Mouse (Mus musculus) cerebellum, adult 2 months (tissue): Measurements from ENCODE around the gene Pik3r1. TPM values are rescaled to one million over a fixed set of nuclear protein-coding genes. Genes with fewer than 3 reads are reported as not detected.

Experiments
- DNase-seq, 2 experiments: peaks; one replicate each; pipeline ENCODE4 v3.0.0; 2021
- H3K27ac ChIP-seq: fragments of 200-500 bp; 2 replicates; pipeline ENCODE4 v1.5.1; 2012; ENCODE audit warnings: low read length, control low read depth, inconsistent platforms; ENCODE audit not compliant: insufficient read depth
- H3K27me3 ChIP-seq: fragments of 200-500 bp; 2 replicates; pipeline ENCODE4 v1.6.1; 2012; ENCODE audit warnings: inconsistent platforms, mild to moderate bottlenecking, low read length, moderate library complexity; ENCODE audit not compliant: control insufficient read depth, insufficient read depth
- H3K4me1 ChIP-seq: fragments of 200-500 bp; 2 replicates; pipeline ENCODE4 v1.6.1; 2011; ENCODE audit warnings: low read length; ENCODE audit not compliant: control insufficient read depth, insufficient read depth
- H3K4me3 ChIP-seq: fragments of 200-500 bp; replicated peaks from 2 replicates; pipeline ENCODE3; 2011; ENCODE audit warnings: mild to moderate bottlenecking, low read depth, low read length, control low read depth; ENCODE audit not compliant: insufficient read depth
- CTCF ChIP-seq: fragments of 200-500 bp; IDR thresholded peaks from 2 replicates; pipeline ENCODE4 v1.5.1; 2011; ENCODE audit warnings: low read depth, mild to moderate bottlenecking, control low read depth, low read length, moderate library complexity, borderline replicate concordance; ENCODE audit not compliant: insufficient read depth
- POLR2A ChIP-seq: fragments of 200-500 bp; IDR thresholded peaks from 2 replicates; pipeline ENCODE4 v1.6.1; 2011; ENCODE audit warnings: low read length, control low read depth, borderline replicate concordance; ENCODE audit not compliant: insufficient read depth
- WGBS: fragments of 180-500 bp; shearing (Covaris S2); methylation state at CpG from one replicate; pipeline ENCODE4 v1.1.7; 2018; 5-methylcytosine and 5-hydroxymethylcytosine counted together
- polyA plus RNA-seq: library from polyadenylated mRNA; depleted of rRNA; stranded (reverse); fragments of >200 nt; gene quantifications from 2 replicates; pipeline ENCODE4 v1.2.3, GENCODE M21; 2012

The Pik3r1 gene
- polyA plus RNA-seq, 1 experiment, result 44.9 TPM

GRCm38 (mm10) chr13:101757801-101758422, 10.1 kb downstream of the Pik3r1 start:
- peak; percentile 33 to 42 for DNase-seq
- WGBS, result 40% methylated on average over 22 of the region's 22 CpGs
- Histone ChIP-seq H3K4me3 (no peak overlapping the region), H3K27me3 (no peaks in the 10 kb centered on the region), H3K27ac (no peak overlapping the region), H3K4me1 (peaks cover 19% of the 10 kb centered on the region)
- TF ChIP-seq POLR2A, result no peak
- no peak for TF ChIP-seq CTCF

DNA sequence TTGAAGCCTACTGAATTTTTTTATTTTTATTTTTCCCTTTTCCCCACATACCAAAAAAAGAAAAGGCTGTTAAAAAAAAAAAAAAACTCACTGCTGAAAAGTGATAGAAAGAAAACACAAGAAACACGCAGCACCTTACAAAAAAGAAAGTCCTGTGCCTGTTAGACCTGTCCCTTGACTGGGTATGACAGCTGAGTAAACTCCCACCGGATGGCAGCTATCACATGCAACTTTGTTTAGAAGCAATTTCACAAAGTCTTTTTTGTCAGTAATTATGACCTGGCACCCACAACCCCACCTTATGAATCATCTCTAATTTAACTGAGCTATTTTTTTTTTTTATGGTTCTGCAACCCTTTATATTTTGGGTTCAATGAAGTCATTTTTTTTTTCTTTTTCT, 12.8 kb downstream of the Pik3r1 start:
- Histone ChIP-seq H3K27me3 (no peaks in the 10 kb centered on the region), H3K27ac (no peak overlapping the region), H3K4me1 (peaks cover 22% of the 10 kb centered on the region), H3K4me3 (no peak overlapping the region)
- TF ChIP-seq POLR2A (no peak), CTCF (no peak)
- 84% methylated on average over 2 of the region's 2 CpGs for WGBS
- DNase-seq, result no peak

DNA sequence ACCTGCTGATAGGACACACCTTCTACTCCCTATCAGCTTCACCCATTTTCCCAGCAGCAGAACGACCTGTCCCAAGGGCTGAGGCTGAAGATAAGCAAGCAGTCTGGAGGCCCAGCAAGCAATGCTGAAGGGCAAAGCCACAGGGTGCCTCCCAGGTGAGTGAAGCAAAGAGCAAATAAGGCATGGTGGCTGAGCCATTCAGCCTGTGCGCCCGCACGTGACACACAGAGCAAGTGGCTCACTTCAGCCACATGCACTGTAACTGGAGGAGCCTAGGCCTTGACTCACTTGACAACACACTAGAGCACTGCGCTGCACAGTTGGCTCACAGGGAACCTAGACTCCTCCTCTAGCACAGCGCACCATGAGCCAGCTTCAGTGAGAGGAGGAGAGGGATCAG, 14.4 kb downstream of the Pik3r1 start:
- Histone ChIP-seq H3K27me3 (no peaks in the 10 kb centered on the region), H3K27ac (no peak overlapping the region), H3K4me1 (peaks cover 20% of the 10 kb centered on the region), H3K4me3 (no peak overlapping the region)
- TF ChIP-seq CTCF (no peak), POLR2A (no peak)
- WGBS, result 87% methylated on average over 6 of the region's 6 CpGs
- no peak for DNase-seq

DNA sequence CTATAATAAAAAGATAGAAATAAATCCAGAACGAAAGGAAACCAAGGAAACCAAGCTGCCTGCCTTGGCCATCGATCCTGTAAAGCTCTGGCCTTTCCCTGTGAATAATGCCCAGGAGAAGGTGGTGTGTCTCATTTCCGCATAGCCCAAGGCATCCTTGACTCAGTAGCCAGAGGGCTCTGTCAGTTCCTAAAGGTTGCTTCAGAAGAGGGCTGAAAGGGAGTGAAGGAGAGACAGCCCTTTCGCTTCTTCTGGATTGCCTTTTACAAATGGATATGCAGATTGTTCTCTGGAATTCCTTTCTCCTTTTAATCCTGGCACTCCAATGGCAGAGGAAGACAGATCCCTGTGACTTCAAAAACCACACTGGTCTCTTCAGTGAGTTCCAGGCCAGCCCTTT, 16.2 kb downstream of the Pik3r1 start:
- Histone ChIP-seq H3K27ac (no peak overlapping the region), H3K27me3 (no peaks in the 10 kb centered on the region), H3K4me1 (peaks cover 7% of the 10 kb centered on the region), H3K4me3 (no peak overlapping the region)
- DNase-seq, result no peak
- TF ChIP-seq CTCF (no peak), POLR2A (no peak)
- 81% methylated on average over 4 of the region's 4 CpGs for WGBS

GRCm38 (mm10) chr13:101746012-101746595, 21.9 kb downstream of the Pik3r1 start:
- Histone ChIP-seq H3K4me1 (no peaks in the 10 kb centered on the region), H3K27me3 (no peaks in the 10 kb centered on the region), H3K4me3 (no peak overlapping the region), H3K27ac (no peak overlapping the region)
- no peak for TF ChIP-seq POLR2A
- TF ChIP-seq CTCF, result no peak
- DNase-seq, result no peak
- 75% methylated on average over 8 of the region's 8 CpGs for whole genome bisulfite sequencing

GRCm38 (mm10) chr13:101744943-101745342, 23.1 kb downstream of the Pik3r1 start:
- Histone ChIP-seq H3K27ac (no peak overlapping the region), H3K4me3 (no peak overlapping the region)
- TF ChIP-seq POLR2A (no peak), CTCF (no peak)

DNA sequence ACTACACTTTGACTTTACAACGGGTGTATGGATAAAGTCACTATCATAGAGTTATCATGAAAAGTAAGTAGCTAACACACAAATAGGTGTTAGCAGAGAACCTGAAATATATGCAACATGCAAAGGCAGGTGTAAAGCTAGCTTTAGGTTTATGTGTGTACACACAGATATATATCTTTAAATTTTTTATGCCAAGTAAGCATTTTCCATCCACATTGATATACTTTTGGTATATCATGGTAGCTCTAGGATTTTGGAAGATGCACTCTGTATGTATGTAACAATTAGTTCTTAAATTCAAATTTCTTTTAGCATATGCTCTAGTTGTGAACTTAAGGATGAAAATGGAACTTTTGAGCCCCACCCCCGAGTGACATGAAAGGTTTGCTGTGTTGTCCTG, 24.0 kb downstream of the Pik3r1 start:
- Histone ChIP-seq H3K27me3 (no peaks in the 10 kb centered on the region), H3K4me3 (no peak overlapping the region), H3K27ac (no peak overlapping the region), H3K4me1 (no peaks in the 10 kb centered on the region)
- no peak for TF ChIP-seq POLR2A
- no peak for TF ChIP-seq CTCF
- DNase-seq, result no peak
- WGBS, result 81% methylated on average over 2 of the region's 2 CpGs

More at GRCm38 (mm10) chr13:101744943-101745342, 23.1 kb downstream of the Pik3r1 start:
- Histone ChIP-seq H3K4me1 (no peaks in the 10 kb centered on the region), H3K27me3 (no peaks in the 10 kb centered on the region)
- 79% methylated on average over 5 of the region's 5 CpGs for WGBS
- DNase-seq, result no peak

DNA sequence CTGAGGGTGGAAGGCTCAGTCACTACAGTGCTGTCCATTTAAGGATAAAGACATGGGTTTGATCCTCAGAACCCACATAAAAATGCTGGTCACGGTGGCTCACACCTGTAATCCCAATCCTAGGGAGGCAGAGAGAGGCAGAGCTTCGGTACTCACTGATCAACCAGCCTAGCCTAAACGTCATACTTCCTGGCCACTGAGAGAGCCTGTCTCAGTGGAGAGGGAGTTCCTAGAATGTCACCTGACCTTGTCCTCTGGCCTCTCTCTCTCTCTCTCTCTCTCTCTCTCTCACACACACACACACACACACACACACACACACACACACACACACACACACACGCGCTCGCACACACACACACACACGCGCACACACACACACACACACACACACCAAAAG, 24.8 kb downstream of the Pik3r1 start:
- H3K27ac ChIP-seq, result no peak overlapping the region
- 78% methylated on average over 8 of the region's 8 CpGs for WGBS
- no peak overlapping the region for H3K4me3 ChIP-seq
- DNase-seq, result no peak
- TF ChIP-seq POLR2A (no peak), CTCF (no peak)
- H3K27me3 ChIP-seq, result no peaks in the 10 kb centered on the region
- H3K4me1 ChIP-seq, result no peaks in the 10 kb centered on the region
